Mouse (Mus musculus) CH12.LX (cell line): Measurements from ENCODE around the gene Cebpb. TPM values are rescaled to one million over a fixed set of nuclear protein-coding genes. Genes with fewer than 3 reads are reported as not detected.

Source experiments
- DNase-seq: peaks from one replicate; pipeline ENCODE4 v3.0.0-alpha.2; 2013; ENCODE audit errors: extremely low read depth
- H3K27ac ChIP-seq: 2 replicates; pipeline ENCODE4 v1.5.1; 2012; ENCODE audit warnings: low read depth, mild to moderate bottlenecking, control low read depth, moderate library complexity; ENCODE audit not compliant: insufficient read depth
- H3K27me3 ChIP-seq: replicated peaks from 2 replicates; pipeline ENCODE3; 2012; ENCODE audit warnings: inconsistent platforms
- H3K36me3 ChIP-seq, 2 experiments: replicated peaks in 1 of 2; 2 replicates each; pipeline versions ENCODE3 to v1.6.1; 2012; ENCODE audit warnings: inconsistent platforms in 1 of 2, low read length in 1 of 2, mild to moderate bottlenecking in 1 of 2, mixed read lengths in 1 of 2, moderate library complexity in 1 of 2; ENCODE audit not compliant: control insufficient read depth in 1 of 2, insufficient read depth in 1 of 2
- H3K4me1 ChIP-seq, 2 experiments: 2 replicates each; pipeline ENCODE4 v1.6.1; 2012; ENCODE audit warnings: inconsistent platforms in 1 of 2, moderate library complexity in 1 of 2; ENCODE audit not compliant: insufficient read depth in 2 of 2, control insufficient read depth in 1 of 2
- H3K4me2 ChIP-seq: 2 replicates; pipeline ENCODE4 v1.6.1; 2012; ENCODE audit warnings: low read depth, mild to moderate bottlenecking, control low read depth; ENCODE audit not compliant: poor library complexity, insufficient read depth, severe bottlenecking
- H3K4me3 ChIP-seq, 3 experiments: fragments of 150-350 bp in 1 of 3; sonication (generic) in 1 of 3; replicated peaks in 1 of 3; 2 replicates each; pipeline versions ENCODE3 to v1.5.1; 2011 to 2012; ENCODE audit warnings: low read depth in 2 of 3, low read length in 2 of 3, mild to moderate bottlenecking in 2 of 3, moderate library complexity in 2 of 3, control low read depth in 1 of 3, improper control_type of control experiment in 1 of 3, inconsistent platforms in 1 of 3, mixed read lengths in 1 of 3; ENCODE audit not compliant: poor library complexity in 1 of 3
- H3K79me2 ChIP-seq: replicated peaks from 2 replicates; pipeline ENCODE4 v1.6.1; 2012; ENCODE audit warnings: mild to moderate bottlenecking, moderate library complexity; ENCODE audit not compliant: control insufficient read depth, poor library complexity, insufficient read depth, severe bottlenecking; ENCODE audit errors: extremely low read depth
- H3K9ac ChIP-seq: 2 replicates; pipeline ENCODE4 v1.6.1; 2012; ENCODE audit warnings: low read depth, mild to moderate bottlenecking, control low read depth, moderate library complexity; ENCODE audit not compliant: insufficient read depth
- H3K9me3 ChIP-seq: replicated peaks from 2 replicates; pipeline ENCODE3; 2012; ENCODE audit warnings: low read length, inconsistent platforms, mixed read lengths
- BHLHE40 ChIP-seq: IDR thresholded peaks from 2 replicates; pipeline ENCODE4 v1.6.1; 2011; ENCODE audit warnings: mild to moderate bottlenecking, low read depth, low read length, improper control_type of control experiment
- CHD1 ChIP-seq: IDR thresholded peaks from 2 replicates; pipeline ENCODE4 v1.6.1; 2012; ENCODE audit warnings: low read depth, low read length, improper control_type of control experiment, inconsistent platforms
- CHD2 ChIP-seq: IDR thresholded peaks from 2 replicates; pipeline ENCODE4 v1.6.1; 2011; ENCODE audit warnings: low read length, improper control_type of control experiment
- ELF1 ChIP-seq: IDR thresholded peaks from 2 replicates; pipeline ENCODE4 v1.6.1; 2014; ENCODE audit warnings: low read depth, mild to moderate bottlenecking, inconsistent platforms, low read length, improper control_type of control experiment
- ETS1 ChIP-seq: conservative IDR thresholded peaks from 2 replicates; pipeline ENCODE4 v1.6.1; 2012; ENCODE audit warnings: low read depth, mild to moderate bottlenecking, inconsistent platforms, low read length, improper control_type of control experiment, moderate library complexity
- IRF4 ChIP-seq: IDR thresholded peaks from 2 replicates; pipeline ENCODE4 v1.6.1; 2014; ENCODE audit warnings: low read depth, mild to moderate bottlenecking, inconsistent platforms, low read length, improper control_type of control experiment
- JUND ChIP-seq: conservative IDR thresholded peaks from 2 replicates; pipeline ENCODE4 v1.6.1; 2011; ENCODE audit warnings: low read depth, low read length, improper control_type of control experiment
- MAX ChIP-seq: IDR thresholded peaks from 2 replicates; pipeline ENCODE4 v1.6.1; 2011; ENCODE audit warnings: low read length, improper control_type of control experiment
- MAZ ChIP-seq: IDR thresholded peaks from 2 replicates; pipeline ENCODE4 v1.6.1; 2012; ENCODE audit warnings: low read depth, mild to moderate bottlenecking, inconsistent platforms, low read length, improper control_type of control experiment, moderate library complexity
- MEF2A ChIP-seq: IDR thresholded peaks from 2 replicates; pipeline ENCODE4 v1.6.1; 2014; ENCODE audit warnings: low read depth, mild to moderate bottlenecking, inconsistent platforms, low read length, improper control_type of control experiment, borderline replicate concordance
- MXI1 ChIP-seq: IDR thresholded peaks from 2 replicates; pipeline ENCODE4 v1.6.1; 2011; ENCODE audit warnings: mild to moderate bottlenecking, low read depth, low read length, improper control_type of control experiment
- MYC ChIP-seq: IDR thresholded peaks from 2 replicates; pipeline ENCODE4 v1.6.1; 2011; ENCODE audit warnings: low read depth, mild to moderate bottlenecking, improper control_type of control experiment, low read length
- NELFE ChIP-seq: IDR thresholded peaks from 2 replicates; pipeline ENCODE4 v1.6.1; 2011; ENCODE audit warnings: low read depth, low read length, improper control_type of control experiment
- NRF1 ChIP-seq: IDR thresholded peaks from 2 replicates; pipeline ENCODE4 v1.6.1; 2014; ENCODE audit warnings: low read depth, mild to moderate bottlenecking, inconsistent platforms, low read length, improper control_type of control experiment, moderate library complexity
- POLR2A ChIP-seq: IDR thresholded peaks from 2 replicates; pipeline ENCODE4 v1.6.1; 2011; ENCODE audit warnings: low read depth, mild to moderate bottlenecking, improper control_type of control experiment, low read length
- POLR2AphosphoS2 ChIP-seq: IDR thresholded peaks from 2 replicates; pipeline ENCODE4 v1.6.1; 2011; ENCODE audit warnings: low read depth, low read length, improper control_type of control experiment
- RCOR1 ChIP-seq: conservative IDR thresholded peaks from 2 replicates; pipeline ENCODE4 v1.6.1; 2012; ENCODE audit warnings: low read depth, mild to moderate bottlenecking, inconsistent platforms, low read length, improper control_type of control experiment
- SIN3A ChIP-seq: IDR thresholded peaks from 2 replicates; pipeline ENCODE4 v1.6.1; 2012; ENCODE audit warnings: low read length, improper control_type of control experiment, inconsistent platforms
- TCF12 ChIP-seq: IDR thresholded peaks from 2 replicates; pipeline ENCODE4 v1.6.1; 2014; ENCODE audit warnings: low read depth, mild to moderate bottlenecking, inconsistent platforms, low read length, improper control_type of control experiment
- USF2 ChIP-seq: conservative IDR thresholded peaks from 2 replicates; pipeline ENCODE4 v1.6.1; 2011; ENCODE audit warnings: low read depth, low read length, improper control_type of control experiment
- ZMIZ1 ChIP-seq: IDR thresholded peaks from 2 replicates; pipeline ENCODE4 v1.6.1; 2012; ENCODE audit warnings: low read depth, mild to moderate bottlenecking, inconsistent platforms, low read length, improper control_type of control experiment
- dilution Hi-C: fragments of 300-500 bp; cut with MboI; formaldehyde crosslinking; loops from 2 replicates; pipeline ENCODE4 v1.14.3; 2020; ENCODE audit warnings: low sequenced_read_pairs; ENCODE audit not compliant: extremely low pct_unique_long_range_greater_than_20kb, extremely low pct_ligation_motif_present
- in situ Hi-C: fragments of 300-500 bp; cut with MboI; formaldehyde crosslinking; loops from 3 replicates; pipeline ENCODE4 v1.14.3; 2019; ENCODE audit warnings: low sequenced_read_pairs, low pct_ligation_motif_present, low pct_unique_long_range_greater_than_20kb, mixed read lengths
- polyA plus RNA-seq: library from polyadenylated mRNA; unstranded; fragments of >175 nt; gene quantifications from 2 replicates; pipeline ENCODE4 v1.2.1, GENCODE M21; 2012; ENCODE audit warnings: low read depth; ENCODE audit not compliant: insufficient read length
- total RNA-seq, 2 experiments: library from RNA; depleted of rRNA; stranded (reverse); fragments of 300-350 nt in 1 of 2; fragments of >200 nt in 1 of 2; gene quantifications; 2 replicates each; pipeline ENCODE4 v1.2.3; 2012 to 2014

Gene Cebpb
- total and polyA plus RNA-seq, 3 experiments: 0.19 to 6.2 (median 0.24) TPM

DNA sequence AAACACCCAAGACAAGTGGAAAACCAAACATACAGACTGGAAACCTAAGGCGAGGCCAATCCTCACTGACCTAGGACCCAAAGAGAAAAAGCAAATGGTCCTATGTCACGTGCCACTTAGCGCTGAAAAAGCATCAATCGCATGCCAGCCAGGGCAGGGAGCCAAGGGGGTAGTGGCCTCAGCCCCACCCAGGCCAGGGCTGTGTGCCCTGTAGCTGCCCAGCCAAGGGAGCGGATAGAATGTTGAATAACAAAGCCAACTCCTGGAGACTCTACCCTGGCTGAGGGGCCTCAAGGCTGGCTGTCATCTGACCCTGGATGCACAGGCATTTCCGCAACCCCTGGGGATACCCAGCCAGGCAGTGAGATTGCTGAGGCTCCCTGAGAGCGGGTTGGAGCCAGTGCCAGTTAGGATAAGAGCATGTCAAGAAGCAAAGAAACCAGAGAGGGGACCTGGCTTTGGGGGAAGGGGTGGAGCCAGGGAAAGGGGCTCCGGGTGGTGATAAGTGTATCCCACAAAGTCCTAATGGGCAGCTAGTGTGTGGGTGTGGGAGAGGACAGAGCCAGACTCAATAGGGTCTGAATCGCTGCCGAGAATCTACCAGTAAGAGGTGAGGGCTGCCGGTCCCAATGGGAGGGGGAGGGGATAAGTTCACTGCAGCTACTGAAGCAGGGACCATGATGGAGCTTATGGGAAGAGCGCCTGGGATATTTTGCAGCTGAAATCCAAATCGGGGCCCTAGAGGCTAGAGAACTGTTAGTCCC lies 28.7 kb upstream of the Cebpb start:
- peaks cover 48% of the 10 kb centered on the region for H3K79me2 ChIP-seq
- H3K27me3 ChIP-seq: peaks cover 18% of the 10 kb centered on the region
- TF ChIP-seq POLR2AphosphoS2 (no peak), TCF12 (no peak), CHD2 (0 out of 2 replicates have a peak, but pooled peaks have one; percentile 23), ETS1 (no peak), BHLHE40 (peak; percentile 38; the same call in 1 of the 2 replicates)
- peaks cover under 1 to 16% of the 10 kb centered on the region in 2 experiments for H3K36me3 ChIP-seq
- H3K4me3 ChIP-seq: peak overlapping the region; percentile 83 to 98 (median 84)
- in situ Hi-C loops (no loop called here), dilution Hi-C loops (no loop called here)
- H3K4me2 ChIP-seq: peak overlapping the region; percentile 98
- H3K9me3 ChIP-seq: peaks cover 3% of the 10 kb centered on the region
- peak overlapping the region; percentile 99 for H3K9ac ChIP-seq
- peaks cover 31 to 54% of the 10 kb centered on the region in 2 experiments for H3K4me1 ChIP-seq
- no peak overlapping the region for H3K27ac ChIP-seq
- no peak for DNase-seq

DNA sequence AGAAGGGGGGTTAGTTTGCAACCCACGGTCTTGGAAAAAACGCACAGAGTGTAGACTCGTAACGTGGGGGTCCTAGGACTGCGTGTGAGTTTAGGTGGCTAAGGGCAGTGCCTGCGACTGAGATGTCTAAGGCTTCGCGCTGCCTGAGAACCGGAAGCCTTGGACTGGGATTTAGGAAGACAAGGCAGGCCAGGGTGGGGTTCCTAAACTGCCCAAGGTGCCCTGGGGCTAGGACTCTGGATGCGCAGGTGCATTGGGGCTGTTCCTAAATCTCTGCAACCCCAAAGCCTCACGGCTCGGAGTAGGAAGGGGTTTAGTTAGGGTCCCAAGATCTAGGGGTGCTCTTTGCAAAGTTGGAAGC lies 28.1 kb upstream of the Cebpb start:
- peaks cover 19% of the 10 kb centered on the region for H3K27me3 ChIP-seq
- peak overlapping the region; percentile 98 for H3K4me2 ChIP-seq
- in situ Hi-C loops: no loop called here
- H3K27ac ChIP-seq: no peak overlapping the region
- H3K9me3 ChIP-seq: peaks cover 3% of the 10 kb centered on the region
- TF ChIP-seq MAZ (no peak), NRF1 (peak; percentile 43; the same call in 1 of the 2 replicates), ETS1 (no peak), SIN3A (no peak)
- TF ChIP-seq, all 38 proteins: peak for 1
- Histone ChIP-seq H3K4me1 (peaks cover 31 to 54% of the 10 kb centered on the region in 2 experiments), H3K36me3 (peaks cover 0 to 12% of the 10 kb centered on the region in 2 experiments), H3K4me3 (peak overlapping the region; percentile 83 to 98 (median 84)), H3K9ac (peak overlapping the region; percentile 99), H3K79me2 (peaks cover 43% of the 10 kb centered on the region)
- dilution Hi-C loops: no loop called here
- DNase-seq: no peak

DNA sequence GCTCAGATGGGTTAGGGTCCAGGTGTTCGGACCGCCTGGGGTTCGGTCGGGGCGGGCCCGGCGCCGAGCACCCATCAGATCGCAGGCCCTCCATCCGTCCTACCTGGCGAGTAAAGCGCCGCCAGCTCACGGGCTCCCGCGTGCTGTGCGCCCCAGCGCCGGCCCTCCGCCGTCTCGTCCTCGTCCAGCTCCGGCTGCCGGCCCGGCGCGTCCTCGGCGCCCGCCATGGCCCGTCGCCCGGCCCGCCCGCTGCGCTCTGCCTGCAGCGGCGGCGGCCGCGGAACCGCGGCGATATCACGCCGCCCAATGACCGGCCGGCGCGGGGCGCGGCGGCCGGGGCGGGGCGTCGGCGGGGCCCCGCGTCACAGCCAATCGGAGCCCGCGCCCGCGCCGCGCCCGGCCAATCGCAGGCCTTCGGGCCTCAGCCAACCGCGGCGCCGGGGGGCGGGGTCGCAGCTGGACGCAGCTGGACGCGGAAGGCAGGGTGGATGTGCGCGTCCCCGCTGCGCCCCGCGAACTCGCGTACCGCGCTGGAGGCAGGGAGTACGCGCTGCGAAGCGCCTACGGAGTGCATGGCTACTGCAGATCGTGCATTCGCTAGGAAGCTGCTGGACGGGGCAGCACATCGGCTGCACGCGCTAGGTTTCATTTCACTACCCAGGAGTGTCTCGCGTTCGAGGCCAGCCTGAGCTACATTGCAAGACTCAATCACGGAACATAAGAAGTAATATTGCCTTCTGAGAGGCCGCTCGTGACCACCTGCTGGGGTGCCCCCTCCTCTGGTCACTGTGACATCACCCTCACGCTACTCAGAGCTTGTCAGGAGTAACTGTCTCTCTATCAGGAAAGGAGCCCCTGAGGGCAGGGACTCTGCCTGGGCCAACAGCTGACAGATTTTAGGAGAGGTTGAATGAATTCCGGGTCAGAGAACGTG lies 27.2 kb upstream of the Cebpb start, which contains the start of gene Gm20431:
Gene Gm20431, minus strand, starts transcription at position 227 of the 934 bp plus-strand sequence.
- dilution Hi-C loops (no loop called here), in situ Hi-C loops (no loop called here)
- H3K9ac ChIP-seq: peak within 1 kb of the TSS; percentile 99
- H3K4me1 ChIP-seq: peaks cover 27 to 48% of the 10 kb centered on the region in 2 experiments
- H3K36me3 ChIP-seq: peaks cover 0 to 11% of the 10 kb centered on the region in 2 experiments
- peaks cover 33% of the 10 kb centered on the region for H3K79me2 ChIP-seq
- peak; percentile 80 for DNase-seq
- H3K9me3 ChIP-seq: peaks cover 3% of the 10 kb centered on the region
- H3K27me3 ChIP-seq: peaks cover 24% of the 10 kb centered on the region
- peak within 1 kb of the TSS; percentile 83 to 98 (median 97) for H3K4me3 ChIP-seq
- peak within 1 kb of the TSS; percentile 98 for H3K4me2 ChIP-seq
- peak within 1 kb of the TSS; percentile 38; the same call in 1 of the 2 replicates for H3K27ac ChIP-seq
- TF ChIP-seq POLR2A (peak; percentile 80), ZMIZ1 (no peak; the same call in 1 of the 2 replicates), MAX (peak; percentile 68; the same call in 1 of the 2 replicates), NELFE (peak; percentile 50; the same call in 1 of the 2 replicates), MEF2A (no peak), IRF4 (no peak), MYC (no peak), SIN3A (peak; percentile 21; the same call in 1 of the 2 replicates), NRF1 (peak; percentile 70), JUND (no peak), CHD1 (no peak), TCF12 (peak; percentile 64; the same call in 1 of the 2 replicates), CHD2 (no peak), RCOR1 (no peak), ELF1 (peak; percentile 81), USF2 (no peak), MXI1 (peak; percentile 58; the same call in 1 of the 2 replicates)
